1 mouse cellular context compared by ENCODE assay signal in the genomic region with DNA sequence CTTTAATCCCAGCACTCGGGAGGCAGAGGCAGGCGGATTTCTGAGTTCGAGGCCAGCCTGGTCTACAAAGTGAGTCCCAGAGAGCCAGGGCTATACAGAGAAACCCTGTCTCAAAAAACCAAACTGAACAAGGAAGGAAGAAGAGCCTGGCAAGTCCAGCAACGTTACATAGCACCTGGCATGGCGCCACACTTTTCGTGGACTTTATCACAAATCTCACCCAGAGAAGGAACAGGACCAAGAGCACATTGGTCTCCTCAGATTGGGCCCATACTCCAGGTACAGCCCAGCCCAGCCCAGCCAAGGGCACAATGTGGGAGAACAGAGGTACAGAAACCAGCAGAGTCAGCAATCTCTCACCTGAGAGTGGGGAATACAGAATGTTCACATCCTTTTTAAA.
TF ChIP-seq lines count a peak whose summit lies in the region.

No protein-coding gene starts in this region.

TF ChIP-seq in MEL, 35 proteins besides CTCF, POLR2A, EP300 and RAD21 (continued from another document):
- TF ChIP-seq MEF2A (IDR thresholded peaks at IDR 0.05; ENCODE audit: extremely low read depth, insufficient replicate concordance, low read depth, low read length, poor library complexity, severe bottlenecking) = no peak
